Mouse (Mus musculus) bone marrow macrophage, adult 2 months (primary cell): ENCODE data around the gene Rest.

Source experiments
- CTCF ChIP-seq: IDR thresholded peaks from 2 replicates; pipeline ENCODE4 v1.5.1; 2012; ENCODE audit warnings: low read depth, mild to moderate bottlenecking, low read length, moderate library complexity
- POLR2A ChIP-seq: IDR thresholded peaks from 2 replicates; pipeline ENCODE4 v1.6.1; 2012; ENCODE audit warnings: mild to moderate bottlenecking, low read depth, low read length, borderline replicate concordance

- no peak for TF ChIP-seq CTCF
- no peak for TF ChIP-seq POLR2A
These were observed 25.3 kb downstream of the Rest start for GRCm38 (mm10) chr5:77290606-77291005.
